Mouse (Mus musculus): ENCODE data around the gene Bace1. TPM values are rescaled to one million over a fixed set of nuclear protein-coding genes. Genes with fewer than 3 reads are reported as not detected.

Gene Bace1
- polyA plus RNA-seq, 1 experiment from 2014 or later: 29.9 TPM

GRCm38 (mm10) chr9:45815113-45815512 is 23.3 kb upstream of the Bace1 start:
- peaks cover 18% of the 10 kb centered on the region for H3K36me3 ChIP-seq (ENCODE audit: insufficient read depth)
- ATAC-seq (ENCODE audit: insufficient read depth) (no peak), DNase-seq (peak; percentile 51)
- H3K4me3 ChIP-seq (ENCODE audit: low read depth, low read length): no peak overlapping the region
- H3K4me1 ChIP-seq (ENCODE audit: insufficient read depth): 0 out of 2 replicates have a peak, but pooled peaks cover 4% of the 10 kb centered on the region
- H3K4me2 ChIP-seq: no peak overlapping the region
- no peak overlapping the region for H3K27ac ChIP-seq (ENCODE audit: low read depth)
- H3K27me3 ChIP-seq (ENCODE audit: insufficient read depth, low read length): no peaks in the 10 kb centered on the region
- no peak overlapping the region for H3K9ac ChIP-seq
- H3K9me3 ChIP-seq (ENCODE audit: low read depth, low read length): no peaks in the 10 kb centered on the region
- WGBS: 72% methylated on average over 9 of the region's 9 CpGs
- TF ChIP-seq CTCF (IDR thresholded peaks at IDR 0.05; ENCODE audit: low read depth): no peak

GRCm38 (mm10) chr9:45815525-45815924 is 22.9 kb upstream of the Bace1 start:
- H3K9me3 ChIP-seq (ENCODE audit: low read depth, low read length): no peaks in the 10 kb centered on the region
- no peak overlapping the region for H3K4me2 ChIP-seq
- WGBS: 63% methylated on average over 10 of the region's 10 CpGs
- DNase-seq (peak; percentile 14), ATAC-seq (ENCODE audit: insufficient read depth) (peak; percentile 63)
- no peaks in the 10 kb centered on the region for H3K27me3 ChIP-seq (ENCODE audit: insufficient read depth, low read length)
- TF ChIP-seq CTCF (IDR thresholded peaks at IDR 0.05; ENCODE audit: low read depth): no peak
- H3K4me3 ChIP-seq (ENCODE audit: low read depth, low read length): no peak overlapping the region
- H3K4me1 ChIP-seq (ENCODE audit: insufficient read depth): 0 out of 2 replicates have a peak, but pooled peaks cover 4% of the 10 kb centered on the region
- no peak overlapping the region for H3K27ac ChIP-seq (ENCODE audit: low read depth)
- no peak overlapping the region for H3K9ac ChIP-seq
- peaks cover 18% of the 10 kb centered on the region for H3K36me3 ChIP-seq (ENCODE audit: insufficient read depth)

GRCm38 (mm10) chr9:45818406-45819011 is 19.9 kb upstream of the Bace1 start:
- DNase-seq: no peak
- 0 out of 2 replicates have a peak, but pooled peaks cover 4% of the 10 kb centered on the region for H3K4me1 ChIP-seq (ENCODE audit: insufficient read depth)
- no peaks in the 10 kb centered on the region for H3K9me3 ChIP-seq (ENCODE audit: low read depth, low read length)
- no peaks in the 10 kb centered on the region for H3K27me3 ChIP-seq (ENCODE audit: insufficient read depth, low read length)
- no peak for ATAC-seq (ENCODE audit: insufficient read depth)
- 78% methylated on average over 9 of the region's 9 CpGs for WGBS
- no peak overlapping the region for H3K27ac ChIP-seq (ENCODE audit: low read depth)
- H3K4me2 ChIP-seq: no peak overlapping the region
- H3K9ac ChIP-seq: no peak overlapping the region
- peaks cover 22% of the 10 kb centered on the region for H3K36me3 ChIP-seq (ENCODE audit: insufficient read depth)
- no peak for TF ChIP-seq CTCF (IDR thresholded peaks at IDR 0.05; ENCODE audit: low read depth)
- H3K4me3 ChIP-seq (ENCODE audit: low read depth, low read length): no peak overlapping the region

- no peak for TF ChIP-seq CTCF (IDR thresholded peaks at IDR 0.05; ENCODE audit: low read depth)
- Histone ChIP-seq H3K4me3 (ENCODE audit: low read depth, low read length) (peak overlapping the region; percentile 79), H3K27me3 (ENCODE audit: insufficient read depth, low read length) (no peaks in the 10 kb centered on the region), H3K36me3 (ENCODE audit: insufficient read depth) (no peaks in the 10 kb centered on the region), H3K4me1 (ENCODE audit: insufficient read depth) (no peaks in the 10 kb centered on the region), H3K9me3 (ENCODE audit: low read depth, low read length) (no peaks in the 10 kb centered on the region), H3K27ac (ENCODE audit: low read depth) (peak overlapping the region; percentile 76; the same call in 1 of the 2 replicates), H3K4me2 (peak overlapping the region; percentile 85), H3K9ac (peak overlapping the region; percentile 62)
- ATAC-seq (ENCODE audit: insufficient read depth): peak; percentile 57
- peak; percentile 59 for DNase-seq
- WGBS: 6% methylated on average over 23 of the region's 23 CpGs
Measured at GRCm38 (mm10) chr9:45827663-45828290, 10.6 kb upstream of the Bace1 start.

GRCm38 (mm10) chr9:45828291-45828963 is 10.0 kb upstream of the Bace1 start, which contains the start of gene Cep164:
TSS of gene Cep164 (minus strand) at chr9:45828691.
- Histone ChIP-seq H3K4me2 (peak within 1 kb of the TSS; percentile 85), H3K9me3 (ENCODE audit: low read depth, low read length) (no peaks in the 10 kb centered on the region), H3K4me3 (ENCODE audit: low read depth, low read length) (peak within 1 kb of the TSS; percentile 79), H3K27me3 (ENCODE audit: insufficient read depth, low read length) (no peaks in the 10 kb centered on the region), H3K4me1 (ENCODE audit: insufficient read depth) (no peaks in the 10 kb centered on the region), H3K9ac (peak within 1 kb of the TSS; percentile 62), H3K27ac (ENCODE audit: low read depth) (peak within 1 kb of the TSS; percentile 76), H3K36me3 (ENCODE audit: insufficient read depth) (no peaks in the 10 kb centered on the region)
- peak; percentile 95 for DNase-seq
- ATAC-seq (ENCODE audit: insufficient read depth): peak; percentile 98
- TF ChIP-seq CTCF (IDR thresholded peaks at IDR 0.05; ENCODE audit: low read depth): no peak
- under 1% methylated on average over 31 of the region's 31 CpGs for WGBS

- Histone ChIP-seq H3K4me2 (peak overlapping the region; percentile 85), H3K27ac (ENCODE audit: low read depth) (peak overlapping the region; percentile 30; the same call in 1 of the 2 replicates), H3K4me3 (ENCODE audit: low read depth, low read length) (peak overlapping the region; percentile 79), H3K4me1 (ENCODE audit: insufficient read depth) (no peaks in the 10 kb centered on the region), H3K9ac (no peak overlapping the region), H3K36me3 (ENCODE audit: insufficient read depth) (no peaks in the 10 kb centered on the region), H3K27me3 (ENCODE audit: insufficient read depth, low read length) (no peaks in the 10 kb centered on the region), H3K9me3 (ENCODE audit: low read depth, low read length) (no peaks in the 10 kb centered on the region)
- peak; percentile 89 for TF ChIP-seq CTCF (IDR thresholded peaks at IDR 0.05; ENCODE audit: low read depth)
- DNase-seq (peak; percentile 90), ATAC-seq (ENCODE audit: insufficient read depth) (peak; percentile 53)
- WGBS: 24% methylated on average over 10 of the region's 10 CpGs
Measured at GRCm38 (mm10) chr9:45829107-45829506, 9.3 kb upstream of the Bace1 start.

- no peak for DNase-seq
- H3K9ac ChIP-seq: no peak overlapping the region
- ATAC-seq (ENCODE audit: insufficient read depth): no peak
- no peaks in the 10 kb centered on the region for H3K36me3 ChIP-seq (ENCODE audit: insufficient read depth)
- no peaks in the 10 kb centered on the region for H3K9me3 ChIP-seq (ENCODE audit: low read depth, low read length)
- H3K27ac ChIP-seq (ENCODE audit: low read depth): no peak overlapping the region
- no peaks in the 10 kb centered on the region for H3K4me1 ChIP-seq (ENCODE audit: insufficient read depth)
- TF ChIP-seq CTCF (IDR thresholded peaks at IDR 0.05; ENCODE audit: low read depth): no peak
- no peaks in the 10 kb centered on the region for H3K27me3 ChIP-seq (ENCODE audit: insufficient read depth, low read length)
- H3K4me2 ChIP-seq: no peak overlapping the region
- WGBS: 87% methylated on average over 2 of the region's 2 CpGs
- no peak overlapping the region for H3K4me3 ChIP-seq (ENCODE audit: low read depth, low read length)
Measured at GRCm38 (mm10) chr9:45832898-45833297, 5.5 kb upstream of the Bace1 start.
